Comparison of ENCODE assay signal across 12 mouse cellular contexts in genomic region chr9:21762135-21762534, GRCm38 (mm10). TPM values are rescaled to one million over a fixed set of nuclear protein-coding genes. Genes with fewer than 3 reads are reported as not detected.
DNase-seq lines count a peak whose midpoint lies in the region; ATAC-seq and TF ChIP-seq lines count a peak whose summit lies in the region.
"Had no signal": no experiment of that assay in that cellular context is flagged by ENCODE, and none has a peak within 500 bp of the region (broad histone marks: within the 10 kb centered on the region; RNA-seq: fewer than 3 reads in every experiment).

No protein-coding gene starts in this region.

- H3K36me3 ChIP-seq in intestine, postnatal 0 days (ENCODE audit: control insufficient read depth, insufficient read depth) = no peaks in the 10 kb centered on the region

- no peaks in the 10 kb centered on the region for H3K4me1 ChIP-seq in intestine, postnatal 0 days (replicated peaks; ENCODE audit: control insufficient read depth, insufficient read depth, low read length)

- no peak for TF ChIP-seq CTCF in intestine, postnatal 0 days (IDR thresholded peaks at IDR 0.05; ENCODE audit: low read depth)

- H3K9ac ChIP-seq in intestine, postnatal 0 days (ENCODE audit: low read depth, low read length) = no peak overlapping the region
- H3K9ac ChIP-seq: hindbrain, embryonic 12.5 days; limb, embryonic 15.5 days had no signal

- peak; percentile 50 for DNase-seq in adrenal gland, adult 2 months
- no peak for DNase-seq in adrenal gland, adult 8-10 months
- DNase-seq in ovary, adult 18-20 months (ENCODE audit: low spot score) = peak; percentile 32
- no peak for DNase-seq in ovary, postnatal 14 days (ENCODE audit: low spot score)
- no peak for DNase-seq in thymus, adult 18-20 months
- no peak for DNase-seq in thymus, postnatal 4 days
- DNase-seq in frontal cortex, postnatal 10 days (ENCODE audit: low spot score in 2 of 2) = no peak

- no peak overlapping the region for H3K4me2 ChIP-seq in intestine, postnatal 0 days (replicated peaks; ENCODE audit: low read depth)
- H3K4me2 ChIP-seq: hindbrain, embryonic 12.5 days; limb, embryonic 15.5 days had no signal

- 0 out of 2 replicates have a peak overlapping the region, but pooled peaks have one; percentile 11 for H3K27ac ChIP-seq in intestine, postnatal 0 days (ENCODE audit: low read depth, low read length)
- H3K27ac ChIP-seq: hindbrain, embryonic 12.5 days; kidney, postnatal 0 days; limb, embryonic 15.5 days; midbrain, embryonic 10.5 days had no signal

- ATAC-seq in intestine, postnatal 0 days = peak; percentile 48

- no peak overlapping the region for H3K4me3 ChIP-seq in intestine, postnatal 0 days (ENCODE audit: low read depth, low read length)
- H3K4me3 ChIP-seq: hindbrain, embryonic 12.5 days; limb, embryonic 15.5 days; midbrain, embryonic 10.5 days had no signal

- H3K27me3 ChIP-seq in intestine, postnatal 0 days (replicated peaks; ENCODE audit: control insufficient read depth, insufficient read depth, low read length) = no peaks in the 10 kb centered on the region
- H3K27me3 ChIP-seq: hindbrain, embryonic 12.5 days; limb, embryonic 15.5 days had no signal

- no peaks in the 10 kb centered on the region for H3K9me3 ChIP-seq in intestine, postnatal 0 days (ENCODE audit: control insufficient read depth)
- H3K9me3 ChIP-seq: hindbrain, embryonic 12.5 days; limb, embryonic 15.5 days; midbrain, embryonic 10.5 days had no signal

RNA-seq across cellular contexts. Expression of gene Spc24, which starts 2.0 kb away (rescaled TPM):
- 1 to 10 TPM; 1.9 to 3.7 TPM for total RNA-seq in adrenal gland, adult 2 months (2021)
- 1.4 and 1.5 TPM in 2 replicates for polyA plus RNA-seq in adrenal gland, adult 2 months (2012; rRNA removed)
- 1 to 10 TPM in 3 of 4 experiments, under 1 TPM in 1; 0.32 to 4.9 (median 2.1) TPM for total RNA-seq in adrenal gland, adult 8-10 months (2022)
- 23.5 and 32.4 TPM in 2 replicates for polyA plus RNA-seq in intestine, postnatal 0 days (2015; fragmentation: Nextera tagmentation; extraction: Ambion mirVana)

RNA-seq across cellular contexts. Expression of gene Kank2, which starts 36.4 kb away (rescaled TPM):
- total RNA-seq in adrenal gland, adult 2 months (2021) = 10 to 100 TPM; 28.4 to 56.2 TPM
- polyA plus RNA-seq in adrenal gland, adult 2 months (2012; rRNA removed) = 67.8 and 76.1 TPM in 2 replicates
- 10 to 100 TPM; 35.0 to 58.9 (median 47.5) TPM for total RNA-seq in adrenal gland, adult 8-10 months (2022)
- polyA plus RNA-seq in intestine, postnatal 0 days (2015; fragmentation: Nextera tagmentation; extraction: Ambion mirVana) = 6.4 TPM in 2 replicates

RNA-seq across cellular contexts. Expression of gene Ldlr, which starts 38.9 kb away (rescaled TPM):
- 100 to 1,000 TPM in 1 of 2 experiments, 10 to 100 TPM in 1; 61.6 to 210 TPM for total RNA-seq in adrenal gland, adult 2 months (2021)
- polyA plus RNA-seq in adrenal gland, adult 2 months (2012; rRNA removed) = 79.5 and 143 TPM in 2 replicates
- total RNA-seq in adrenal gland, adult 8-10 months (2022) = 100 to 1,000 TPM; 102 to 164 (median 147) TPM
- polyA plus RNA-seq in intestine, postnatal 0 days (2015; fragmentation: Nextera tagmentation; extraction: Ambion mirVana) = 22.8 and 26.6 TPM in 2 replicates

Comparison
In these comparisons a context has a peak if more than half of its experiments do, and no peak if none do; other contexts are left out.
1. DNase-seq: peak in adrenal gland, adult 2 months (single experiment) and ovary, adult 18-20 months (single experiment); none in adrenal gland, adult 8-10 months (single experiment), ovary, postnatal 14 days (single experiment), thymus, adult 18-20 months (0 of 2), thymus, postnatal 4 days (single experiment) and frontal cortex, postnatal 10 days (0 of 2).